Mouse (Mus musculus): ENCODE results near the gene Foxn3. TPM values are rescaled to one million over a fixed set of nuclear protein-coding genes. Genes with fewer than 3 reads are reported as not detected.
A peak's percentile ranks its signal among the peaks of the same experiment; 100 is the strongest.

Gene Foxn3
- total RNA-seq, 2 experiments from 2014 or later: 115 to 120 TPM

GRCm38 (mm10) chr12:99396461-99396860, 166.9 kb downstream of the Foxn3 start:
- intact Hi-C loops (cut with DNase I): loop anchor here (10.0 kb wide), 1 partner anchor 438 kb away; no protein-coding TSS in a partner anchor
- DNase-seq (ENCODE audit: low spot score): no peak

GRCm38 (mm10) chr12:99395082-99395481, 168.3 kb downstream of the Foxn3 start:
- intact Hi-C loops (cut with DNase I): loop anchor here (10.0 kb wide), 1 partner anchor 440 kb away; no protein-coding TSS in a partner anchor
- no peak for DNase-seq (ENCODE audit: low spot score)

DNA sequence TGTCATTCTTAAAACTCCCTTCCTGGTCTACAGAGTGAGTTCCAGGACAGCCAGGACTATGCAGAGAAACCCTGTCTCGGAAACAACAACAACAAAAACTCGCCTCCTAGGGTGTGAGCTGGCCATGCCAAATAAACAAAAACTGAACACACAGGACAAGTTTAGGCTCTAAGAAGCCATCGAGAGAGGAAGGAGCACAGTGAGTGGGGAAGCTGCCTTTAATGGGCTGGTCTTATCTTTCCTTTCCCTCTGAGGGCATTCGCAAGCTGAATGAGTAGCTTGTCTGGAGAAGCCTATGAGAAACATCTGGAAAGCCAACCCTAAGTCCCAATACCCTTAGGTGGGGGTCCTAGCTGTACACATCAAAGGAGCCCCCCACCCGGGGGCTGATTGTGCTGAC, 168.7 kb downstream of the Foxn3 start:
- no peak for DNase-seq (ENCODE audit: low spot score)
- intact Hi-C loops (cut with DNase I): loop anchor here (5.0 to 10.0 kb wide), 6 partner anchors 127 to 440 kb away; partner anchors contain the start of gene Foxn3

DNA sequence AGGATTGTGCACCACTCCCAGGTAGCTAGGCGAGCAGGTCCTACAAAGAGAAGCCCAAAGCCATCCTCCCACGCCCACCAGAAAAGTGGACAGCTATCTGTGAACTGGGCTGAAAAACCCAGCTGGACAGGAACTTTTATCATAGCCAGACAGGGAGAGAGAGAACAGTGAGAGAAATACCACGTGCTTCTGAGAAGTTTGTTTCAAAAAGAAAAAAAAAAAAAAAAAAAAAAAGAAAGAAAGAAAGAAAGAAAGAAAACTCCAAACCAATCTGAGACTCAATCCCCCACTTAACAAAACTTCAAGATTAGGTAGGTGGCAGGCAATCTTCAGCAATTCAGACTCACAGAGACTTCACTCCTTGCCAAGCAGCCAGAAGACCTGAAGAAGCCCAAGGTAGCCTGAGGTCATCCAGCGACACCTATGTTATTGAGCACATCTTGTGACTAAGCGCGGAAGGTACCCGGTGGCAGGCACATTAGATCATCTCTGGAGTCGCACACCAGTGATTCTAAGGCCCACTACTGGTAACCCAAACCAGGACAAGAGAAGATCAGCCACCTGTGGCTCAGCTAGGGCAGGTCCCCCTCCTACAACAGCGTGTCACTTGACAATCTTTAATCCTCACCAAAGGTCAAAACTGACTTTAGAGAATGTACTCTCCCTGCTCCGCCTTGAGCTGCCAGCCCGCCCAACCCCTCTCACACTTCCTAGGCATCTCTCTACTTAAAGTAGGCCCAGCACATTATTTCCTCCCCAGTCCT, 169.3 kb downstream of the Foxn3 start:
- DNase-seq (ENCODE audit: low spot score): no peak
- intact Hi-C loops (cut with DNase I): loop anchor here (2.0 to 10.0 kb wide), 7 partner anchors 57 to 441 kb away; partner anchors contain the start of gene Foxn3

- DNase-seq (ENCODE audit: low spot score): peak; percentile 81
- intact Hi-C loops (cut with DNase I): loop anchor here (2.0 to 10.0 kb wide), 7 partner anchors 56 to 442 kb away; partner anchors contain the start of gene Foxn3
Observed at GRCm38 (mm10) chr12:99392944-99393866, 170.2 kb downstream of the Foxn3 start.

DNA sequence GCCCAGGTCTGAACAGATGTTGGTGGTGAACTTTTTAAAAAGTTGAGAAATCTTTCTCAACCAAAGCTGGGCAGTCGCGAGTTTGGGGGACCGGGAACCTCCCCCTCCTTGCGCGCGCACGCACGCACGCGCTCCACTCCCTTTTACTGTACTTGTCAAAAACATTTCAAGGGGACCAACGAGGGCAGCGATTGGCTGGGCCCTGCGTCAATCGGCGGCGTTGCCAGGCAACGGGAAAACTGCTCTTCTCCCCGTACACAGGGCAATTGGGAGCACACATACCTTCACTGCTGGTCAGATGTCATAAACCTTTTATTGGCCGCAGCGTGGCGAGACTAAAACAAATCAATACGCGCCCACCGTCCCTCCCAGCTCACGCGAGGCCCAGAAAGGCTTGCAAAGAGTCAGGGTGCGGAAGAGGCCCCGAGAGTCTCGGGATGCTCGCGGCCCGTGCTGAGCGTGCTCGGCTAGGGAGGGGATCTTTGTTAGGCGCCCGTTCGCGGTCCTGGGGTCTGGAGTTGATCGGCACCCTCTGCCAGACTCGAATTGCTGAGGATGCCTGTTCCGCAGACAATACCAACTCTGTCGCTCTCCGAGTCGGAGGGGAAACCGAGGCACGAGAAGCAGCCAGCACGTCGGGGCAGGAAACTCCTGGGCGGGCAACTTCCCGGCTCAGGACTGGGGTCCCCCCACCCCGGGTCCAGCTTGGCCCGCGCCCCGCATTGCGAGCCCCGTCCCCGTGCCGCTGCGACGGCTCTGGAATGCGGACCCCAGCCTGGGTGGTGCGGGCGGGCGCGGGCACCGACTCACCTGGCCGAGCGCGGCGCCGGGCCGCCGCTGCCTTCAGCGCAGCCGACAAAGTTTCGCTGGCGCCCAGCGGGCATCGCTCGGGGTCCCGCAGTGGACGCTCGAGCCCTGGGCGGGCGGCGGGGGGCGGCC, 171.2 kb downstream of the Foxn3 start:
- DNase-seq (ENCODE audit: low spot score): peak; percentile 99
- intact Hi-C loops (cut with DNase I): loop anchor here (2.0 to 10.0 kb wide), 7 partner anchors 55 to 443 kb away; partner anchors contain the start of gene Foxn3

GRCm38 (mm10) chr12:99390429-99390828, 173.0 kb downstream of the Foxn3 start:
- intact Hi-C loops (cut with DNase I): loop anchor here (5.0 to 10.0 kb wide), 6 partner anchors 123 to 444 kb away; partner anchors contain the start of gene Foxn3
- DNase-seq (ENCODE audit: low spot score): no peak

DNA sequence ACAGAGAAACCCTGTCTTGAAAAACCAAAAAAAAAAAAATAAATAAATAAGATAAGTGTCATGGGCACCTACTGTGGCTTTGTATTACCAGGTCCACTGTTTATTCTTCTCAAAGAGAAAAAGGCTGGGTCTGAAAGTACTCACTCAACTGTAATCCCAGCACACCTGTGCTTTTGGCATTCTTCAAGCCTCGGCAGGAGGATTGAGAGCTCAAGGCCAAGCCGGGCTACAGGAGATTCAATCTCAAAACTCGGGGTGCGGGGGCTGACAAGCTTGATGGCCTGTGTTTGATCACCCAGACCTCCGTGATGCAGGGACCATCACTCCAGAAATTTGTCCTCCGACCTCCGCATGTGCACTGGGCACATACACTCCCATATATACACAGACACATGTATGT, 174.1 kb downstream of the Foxn3 start:
- no peak for DNase-seq (ENCODE audit: low spot score)
- intact Hi-C loops (cut with DNase I): no loop called here

GRCm38 (mm10) chr12:99385897-99386834, 177.2 kb downstream of the Foxn3 start:
- intact Hi-C loops (cut with DNase I): no loop called here
- DNase-seq (ENCODE audit: low spot score): no peak

DNA sequence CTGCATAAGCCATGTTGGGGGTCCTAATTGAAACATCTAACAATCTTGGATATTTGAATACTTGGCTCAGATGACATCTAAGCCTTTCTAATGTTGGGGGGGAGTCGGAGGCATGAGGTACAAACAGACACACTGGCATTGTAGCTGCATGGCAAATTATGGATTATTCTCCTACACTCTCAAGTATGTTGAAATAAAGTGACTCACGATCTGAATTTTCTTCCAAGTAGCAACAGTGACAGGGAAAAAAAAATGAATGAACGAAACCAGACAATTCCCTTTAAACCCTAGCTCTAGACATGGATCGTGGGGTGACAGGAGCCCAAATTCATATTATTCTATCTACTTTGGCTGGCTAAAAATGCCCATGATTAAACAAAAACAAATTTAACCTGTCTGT, 178.3 kb downstream of the Foxn3 start:
- DNase-seq (ENCODE audit: low spot score): no peak
- intact Hi-C loops (cut with DNase I): no loop called here

GRCm38 (mm10) chr12:99381317-99381716, 182.1 kb downstream of the Foxn3 start:
- intact Hi-C loops (cut with DNase I): no loop called here
- no peak for DNase-seq (ENCODE audit: low spot score)

- intact Hi-C loops (cut with DNase I): no loop called here
Observed at GRCm38 (mm10) chr12:99380855-99381262, 182.5 kb downstream of the Foxn3 start.

GRCm38 (mm10) chr12:99380124-99380523, 183.3 kb downstream of the Foxn3 start:
- intact Hi-C loops (cut with DNase I): no loop called here
- DNase-seq (ENCODE audit: low spot score): no peak

More at GRCm38 (mm10) chr12:99380855-99381262, 182.5 kb downstream of the Foxn3 start:
- DNase-seq (ENCODE audit: low spot score): no peak

GRCm38 (mm10) chr12:99378284-99378683, 185.1 kb downstream of the Foxn3 start:
- intact Hi-C loops (cut with DNase I): no loop called here

DNA sequence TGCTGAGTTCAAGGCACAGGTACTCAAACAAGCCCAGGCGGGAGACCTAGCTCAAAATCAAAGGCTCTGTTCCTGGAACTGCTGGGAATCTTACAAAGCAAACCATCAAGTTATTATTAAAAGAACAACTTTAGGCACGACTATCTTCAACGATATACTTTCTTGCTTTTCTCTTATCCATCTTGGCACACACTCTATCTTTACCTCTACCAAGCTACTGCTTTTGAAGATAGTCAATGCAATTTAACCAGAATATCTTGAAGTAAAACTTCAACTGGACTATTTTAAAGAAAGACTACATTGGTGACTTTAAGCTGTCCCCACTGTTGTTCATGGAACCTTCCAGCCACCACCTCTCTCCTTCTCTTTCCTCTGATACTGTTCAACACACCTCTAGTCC, 185.7 kb downstream of the Foxn3 start:
- intact Hi-C loops (cut with DNase I): no loop called here
- DNase-seq (ENCODE audit: low spot score): no peak

More at GRCm38 (mm10) chr12:99378284-99378683, 185.1 kb downstream of the Foxn3 start:
- no peak for DNase-seq (ENCODE audit: low spot score)

DNA sequence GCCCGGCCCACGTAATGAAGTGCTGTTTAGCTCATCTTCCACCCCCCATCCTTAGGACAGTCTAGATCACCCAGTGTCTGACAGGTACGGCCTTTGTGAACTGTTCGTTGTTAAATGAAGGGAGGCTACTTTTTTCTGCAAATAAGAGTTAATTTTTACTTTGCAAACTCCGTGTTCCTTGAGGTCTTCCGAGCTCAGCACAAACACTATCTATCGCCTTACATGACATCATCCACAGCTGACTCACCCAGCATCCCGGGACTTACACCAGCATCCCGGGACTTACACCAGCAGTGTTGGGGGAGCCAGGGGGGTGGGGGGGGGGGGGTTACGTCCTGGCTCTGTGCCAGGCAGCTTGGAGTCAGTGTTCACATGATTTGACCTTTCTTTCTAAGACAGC, 186.3 kb downstream of the Foxn3 start:
- intact Hi-C loops (cut with DNase I): no loop called here
- DNase-seq (ENCODE audit: low spot score): no peak

- no peak for DNase-seq (ENCODE audit: low spot score)
- intact Hi-C loops (cut with DNase I): no loop called here
Observed at GRCm38 (mm10) chr12:99375878-99376454, 187.4 kb downstream of the Foxn3 start.

GRCm38 (mm10) chr12:99375426-99375825, 188.0 kb downstream of the Foxn3 start:
- DNase-seq (ENCODE audit: low spot score): no peak
- intact Hi-C loops (cut with DNase I): no loop called here
